Mouse (Mus musculus) erythroid progenitor cell, adult 5-6 weeks (primary cell): ENCODE data around the gene Ptpn6. TPM values are rescaled to one million over a fixed set of nuclear protein-coding genes. Genes with fewer than 3 reads are reported as not detected.
A peak's percentile ranks its signal among the peaks of the same experiment; 100 is the strongest.

Source experiments
- ATAC-seq: replicated peaks from 2 replicates; pipeline ENCODE4 v1.8.0; 2016; ENCODE audit warnings: moderate number of reproducible peaks, mild to moderate bottlenecking, moderate TSS enrichment, inconsistent platforms; ENCODE audit not compliant: poor library complexity, low FRiP score, severe bottlenecking
- total RNA-seq, 2 experiments: library from RNA; stranded (forward) in 1 of 2; stranded (reverse) in 1 of 2; fragments of 150-400 nt in 1 of 2; fragments of 186-747, 209-891 nt in 1 of 2; gene quantifications; 2 replicates each; pipeline versions ENCODE4 v1.2.3 to v1.2.4; 2015 to 2017; ENCODE audit warnings: low replicate concordance in 2 of 2

Ptpn6 gene
- total RNA-seq, 2 experiments from 2014 or later = 91.8 TPM

DNA sequence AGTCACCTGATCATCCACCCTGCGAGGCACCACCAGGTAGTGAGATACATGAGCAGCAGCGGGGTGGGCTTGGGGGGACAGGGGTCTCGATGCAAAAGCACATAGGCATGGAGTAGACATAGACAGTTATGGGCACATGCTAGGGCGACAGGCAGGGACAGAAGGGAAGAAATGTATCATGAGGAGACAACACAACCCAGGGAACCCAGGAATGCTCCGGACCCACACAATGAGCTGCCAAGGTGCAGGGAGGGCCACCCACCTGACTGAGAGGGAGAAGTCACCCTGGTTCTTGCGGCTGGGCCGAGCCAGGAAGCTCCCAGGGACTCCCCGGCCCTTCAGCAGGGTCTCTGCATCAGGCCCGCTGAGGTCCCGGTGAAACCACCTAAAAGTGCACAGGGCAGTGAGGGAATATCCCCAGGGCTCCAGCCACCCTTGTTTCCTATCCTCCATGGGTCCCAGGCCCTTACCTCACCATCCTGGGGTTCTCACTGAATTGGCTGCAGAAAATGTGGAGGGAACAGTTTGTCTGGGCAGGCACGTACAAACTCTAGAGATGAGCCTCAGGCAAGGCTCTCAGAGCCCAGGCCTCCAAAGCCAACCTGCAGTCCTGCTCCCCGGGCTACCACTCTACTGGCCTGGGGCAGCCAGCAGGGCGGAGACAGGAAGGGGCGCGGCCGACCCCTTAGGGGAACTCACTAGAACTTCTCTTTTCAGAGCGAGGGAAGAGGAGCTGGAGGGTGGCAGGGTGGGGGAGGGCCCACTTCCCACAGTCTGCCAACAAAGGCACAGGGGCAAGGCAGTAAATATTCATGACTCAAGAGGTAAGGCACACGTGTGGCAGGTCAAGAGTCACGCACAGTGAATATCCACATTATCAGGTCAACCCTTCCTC lies 5.8 kb downstream of the Ptpn6 start:
- peak; percentile 59 for ATAC-seq

DNA sequence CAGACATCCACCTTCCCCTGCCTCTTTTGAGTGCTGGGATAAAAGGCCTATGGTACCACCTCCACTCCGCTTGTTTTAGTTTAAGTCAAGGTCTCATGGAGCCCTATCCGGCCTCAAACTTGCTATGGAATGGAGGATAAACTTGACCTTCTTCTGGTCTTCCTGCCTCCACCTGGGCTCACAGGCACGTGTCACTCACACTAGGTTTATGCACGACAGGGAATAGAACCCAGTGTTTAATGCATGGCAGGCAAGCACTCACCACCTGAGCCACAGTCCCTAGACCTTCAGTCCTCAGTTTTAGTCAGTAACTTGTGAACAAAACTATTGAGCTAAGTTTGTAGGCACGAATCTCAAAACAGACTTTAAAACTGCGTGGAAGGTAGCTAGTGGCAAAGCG lies 7.5 kb downstream of the Ptpn6 start:
- no peak for ATAC-seq

DNA sequence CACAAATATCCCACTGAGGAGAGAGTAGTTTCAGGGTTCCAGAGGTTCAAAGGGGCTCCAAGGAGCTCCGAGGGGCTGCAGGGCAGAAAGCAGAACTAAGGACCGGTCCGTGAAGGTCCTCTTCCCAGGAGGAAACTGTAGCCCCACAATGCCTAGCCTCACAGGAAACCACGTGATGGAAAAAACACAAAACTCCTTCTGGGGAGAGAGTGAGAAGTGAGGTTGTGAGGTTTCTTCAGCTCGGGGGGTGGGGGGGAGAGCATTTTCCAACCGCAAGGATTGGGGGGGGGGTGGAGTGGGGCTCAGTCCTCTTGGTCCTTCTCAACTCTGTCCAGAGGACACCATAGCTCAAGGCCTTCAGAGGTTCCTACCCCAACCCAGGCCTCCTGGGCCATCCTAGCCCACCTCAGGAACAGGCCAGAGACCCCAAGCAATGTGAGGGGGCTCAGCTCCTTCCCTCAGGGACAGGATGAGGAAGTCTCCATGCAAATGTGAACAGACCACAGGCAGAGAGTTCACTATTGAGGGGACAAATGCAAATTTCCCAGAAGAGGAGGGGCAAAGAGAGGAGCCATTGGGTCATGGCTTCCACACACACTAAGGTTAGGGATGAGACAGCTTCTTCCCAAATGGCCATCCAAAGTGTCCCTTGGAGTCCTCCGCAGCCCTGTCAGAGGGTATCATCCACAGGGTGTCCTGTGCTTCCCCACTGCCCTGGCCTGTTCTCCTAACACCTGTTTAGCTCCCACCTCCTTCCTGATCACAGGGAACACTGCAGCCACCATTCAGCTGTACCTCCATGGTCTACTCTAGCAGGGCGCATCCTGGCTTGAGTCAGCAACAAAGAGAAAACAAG lies 8.4 kb downstream of the Ptpn6 start:
- ATAC-seq = no peak

DNA sequence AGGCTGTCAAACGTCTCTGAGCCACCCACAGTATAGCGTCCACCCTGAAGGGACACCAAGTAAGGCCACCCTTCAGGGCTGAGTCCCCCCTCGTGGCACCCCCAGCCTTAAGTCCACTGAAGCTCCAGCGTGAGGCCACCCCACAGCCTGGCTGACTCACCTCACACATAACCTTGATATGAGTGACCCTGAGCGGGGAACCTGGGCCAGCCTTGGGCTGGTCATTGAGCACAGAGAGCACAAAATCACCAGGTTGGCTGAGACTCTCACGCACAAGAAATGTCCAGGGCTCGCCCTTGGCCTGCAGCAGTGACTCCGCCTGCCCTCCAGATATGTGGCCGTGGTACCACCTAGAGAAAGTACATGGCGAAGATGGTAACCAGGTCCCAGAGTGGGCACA lies 9.9 kb downstream of the Ptpn6 start:
- no peak for ATAC-seq

DNA sequence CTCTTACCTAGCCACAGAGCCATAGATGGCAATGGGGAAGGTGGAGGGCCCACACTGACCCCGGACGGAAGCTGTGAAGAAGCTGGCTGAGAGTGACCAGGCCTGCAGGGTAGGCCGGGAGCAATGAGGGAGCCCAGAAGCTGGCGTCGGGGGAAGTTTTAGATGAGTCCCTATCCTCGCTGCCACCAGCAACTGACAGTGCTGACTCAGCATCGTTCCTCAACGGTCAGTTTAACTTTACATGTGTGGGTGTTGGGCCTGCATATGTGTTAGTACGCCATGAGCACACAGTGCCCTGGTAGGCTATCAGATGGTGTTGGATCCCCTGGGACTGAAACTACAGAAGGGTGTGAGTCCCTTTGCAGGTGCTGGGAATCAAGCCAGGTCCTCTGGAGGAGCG lies 14.0 kb downstream of the Ptpn6 start:
- no peak for ATAC-seq

DNA sequence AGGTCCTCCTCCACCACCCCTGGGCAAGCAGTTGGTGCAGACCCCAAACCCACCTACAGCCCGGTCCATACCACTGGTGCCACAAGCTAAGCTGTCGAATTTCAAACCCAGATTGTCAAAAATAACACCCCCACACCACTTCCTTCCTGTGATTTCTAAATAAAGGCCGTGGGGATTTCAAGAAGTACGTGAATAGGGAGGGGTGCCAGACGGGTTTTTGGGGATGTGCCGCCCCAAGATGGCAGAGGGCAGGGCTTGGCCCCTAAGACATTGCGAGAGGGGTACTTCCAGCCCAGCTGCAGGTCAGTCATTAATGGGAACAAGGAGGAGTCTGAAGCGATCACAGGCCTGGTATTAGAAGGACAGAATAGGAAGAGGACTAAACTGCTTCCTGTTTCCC lies 15.0 kb downstream of the Ptpn6 start:
- ATAC-seq = no peak

DNA sequence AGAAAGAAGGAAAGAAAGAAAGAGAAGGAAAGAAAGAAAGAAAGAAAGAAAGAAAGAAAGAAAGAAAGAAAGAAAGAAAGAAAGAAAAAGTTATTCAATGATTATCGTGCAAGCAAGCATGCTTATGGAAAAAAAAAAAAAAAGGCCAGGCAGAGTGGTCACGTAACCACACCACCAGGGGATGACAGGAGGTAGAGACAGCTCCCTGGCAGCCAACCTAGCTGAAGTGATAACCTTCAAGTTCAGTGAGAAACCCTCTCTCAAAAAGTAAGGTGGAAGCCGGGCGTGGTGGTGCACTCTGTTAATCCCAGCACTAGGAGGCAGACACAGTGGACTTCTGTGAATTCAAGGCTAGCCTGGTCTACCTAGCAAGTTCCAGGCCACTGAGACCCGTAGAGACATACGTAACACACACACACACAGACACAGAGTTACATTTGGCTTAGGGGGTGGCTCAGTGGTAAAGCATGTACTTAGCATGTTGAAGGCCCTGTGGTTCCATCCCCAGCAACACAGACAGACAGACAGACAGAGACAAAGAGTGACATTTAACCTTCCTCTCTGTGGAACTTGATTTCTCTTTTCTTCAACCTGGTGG lies 15.5 kb downstream of the Ptpn6 start:
- ATAC-seq = no peak

DNA sequence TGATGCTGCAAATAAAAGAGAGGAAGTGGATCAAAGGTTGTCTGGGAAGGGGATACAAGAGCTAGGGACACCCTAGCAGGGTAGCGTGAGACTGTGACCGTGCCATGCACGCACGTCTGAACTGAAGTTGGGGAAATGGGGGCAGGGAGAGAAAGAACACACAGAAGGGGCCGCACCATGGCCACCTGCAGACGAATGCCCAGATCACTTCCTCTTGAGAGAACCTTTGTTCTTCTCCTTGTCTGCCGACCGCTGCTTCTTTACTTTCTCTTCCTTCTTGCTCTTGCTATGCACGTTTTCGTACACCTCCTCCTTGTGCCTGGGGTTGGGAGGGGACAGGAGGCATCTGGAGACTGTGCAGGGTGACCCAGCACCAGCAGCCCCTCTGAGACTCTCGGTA lies 17.6 kb downstream of the Ptpn6 start:
- no peak for ATAC-seq

DNA sequence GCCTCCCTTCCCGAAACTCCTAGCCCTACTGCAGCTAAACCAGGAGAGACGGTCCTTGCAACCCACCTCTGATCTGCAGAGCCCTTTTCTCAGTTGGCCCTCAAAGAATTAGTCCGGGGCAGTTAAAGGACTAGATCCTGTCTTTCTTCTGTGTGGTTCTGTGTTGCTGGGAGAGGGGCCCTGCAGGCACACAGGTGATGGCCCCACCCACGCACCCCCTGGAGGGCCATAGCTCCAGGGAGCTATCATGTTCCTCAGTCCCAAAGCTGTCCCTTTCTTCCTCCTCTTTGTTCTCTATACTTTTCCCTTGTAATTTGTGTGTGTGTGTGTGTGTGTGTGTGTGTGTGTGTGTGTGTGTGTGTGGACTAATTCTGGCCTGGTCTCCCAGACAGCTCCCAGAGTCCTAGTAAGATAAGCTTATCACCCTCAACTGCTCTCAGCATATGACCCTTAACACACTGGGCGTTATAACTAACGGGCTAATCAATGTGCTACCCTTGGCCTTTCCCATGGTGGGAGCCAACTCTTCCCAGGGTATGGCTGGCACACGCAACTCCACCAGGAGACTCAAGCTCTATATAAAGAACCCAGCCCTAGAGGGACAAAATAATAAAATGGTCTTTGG lies 19.0 kb downstream of the Ptpn6 start:
- ATAC-seq = peak; percentile 76

DNA sequence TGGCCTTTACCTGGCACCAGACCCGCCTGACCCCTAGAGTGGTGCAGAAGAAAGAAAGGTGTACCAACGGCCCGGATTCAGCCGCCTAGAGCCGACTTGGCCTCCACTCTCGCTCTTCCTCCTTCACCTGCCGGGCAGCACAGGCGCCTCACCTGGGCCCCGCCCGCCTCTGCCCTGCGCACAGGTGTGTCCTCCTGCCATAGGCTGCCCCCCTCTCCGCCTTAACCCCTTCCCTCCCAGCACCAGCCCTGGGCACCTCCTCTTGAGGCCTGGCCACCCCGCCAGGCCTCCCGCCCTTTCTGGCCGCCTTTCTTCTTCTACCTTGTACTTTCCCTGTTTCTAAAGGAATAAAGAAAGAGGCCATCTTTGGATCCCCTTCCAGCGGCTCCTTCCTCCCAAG lies 19.8 kb downstream of the Ptpn6 start:
- no peak for ATAC-seq

DNA sequence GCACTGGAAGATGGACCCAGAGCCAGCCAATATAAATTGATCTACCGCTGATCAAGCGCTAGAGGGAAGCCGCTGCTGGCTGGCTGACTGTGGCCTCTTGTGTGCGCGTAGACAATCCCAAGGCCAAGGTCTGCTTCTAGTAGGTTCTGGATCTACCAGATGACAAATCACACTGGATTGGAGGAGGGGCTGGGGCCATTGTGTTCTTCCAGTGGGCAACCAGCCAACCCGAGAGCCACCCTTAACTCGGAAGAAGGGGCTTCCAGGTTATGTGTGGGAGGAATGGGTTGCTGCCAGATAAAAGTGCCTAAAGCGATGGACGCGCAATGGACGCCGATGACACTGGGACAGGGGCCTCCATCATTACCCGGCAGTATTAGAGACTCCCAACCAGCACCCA lies 20.5 kb downstream of the Ptpn6 start:
- ATAC-seq = no peak

DNA sequence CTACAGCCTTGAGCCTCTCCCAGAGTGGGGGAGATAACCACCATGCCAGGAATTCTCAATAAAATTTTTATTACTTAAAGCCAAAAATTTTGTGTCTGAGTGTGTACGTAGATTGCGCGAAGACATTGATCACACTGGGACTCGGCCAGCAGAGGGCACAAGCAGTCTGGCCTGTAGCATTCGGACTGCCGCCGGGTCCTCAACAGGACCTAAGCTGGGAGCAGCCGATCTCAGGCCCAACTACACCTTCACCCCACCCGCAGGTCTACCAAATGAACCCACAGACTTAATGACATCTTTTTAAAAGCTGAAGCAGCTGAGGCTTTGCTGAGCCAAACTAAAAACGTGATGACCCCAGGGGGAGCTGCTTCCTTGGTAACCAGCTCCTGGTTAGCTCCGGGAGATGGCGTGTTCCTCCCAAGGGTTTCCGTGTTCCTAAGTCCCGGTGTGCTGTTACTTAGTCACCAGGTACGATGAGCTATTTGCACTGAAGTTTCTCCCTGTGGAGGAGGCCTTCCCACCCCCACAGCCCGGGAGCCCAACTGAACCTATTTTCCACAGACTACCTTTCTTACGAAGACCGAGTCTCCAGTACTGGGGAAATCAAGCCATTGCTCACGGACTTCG lies 21.5 kb downstream of the Ptpn6 start:
- no peak for ATAC-seq

DNA sequence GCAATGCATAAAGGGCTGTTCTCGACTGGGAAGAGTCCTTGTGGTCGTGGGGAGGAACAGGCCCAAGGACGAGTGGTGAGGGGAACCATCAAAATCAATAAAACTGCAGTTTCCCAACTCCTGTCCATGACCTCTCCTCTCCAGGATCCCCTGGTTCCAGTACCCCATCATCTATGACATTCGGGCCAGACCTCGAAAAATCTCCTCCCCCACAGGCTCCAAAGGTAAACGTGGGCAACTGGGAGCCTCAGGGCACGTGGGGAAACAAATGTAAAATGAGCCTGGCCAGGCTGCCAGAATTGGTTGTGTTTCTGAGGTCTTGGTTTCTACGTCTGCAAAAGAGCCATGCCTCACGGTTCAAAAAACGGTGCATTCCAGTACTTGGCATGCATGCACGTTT lies 25.6 kb downstream of the Ptpn6 start:
- ATAC-seq = no peak

DNA sequence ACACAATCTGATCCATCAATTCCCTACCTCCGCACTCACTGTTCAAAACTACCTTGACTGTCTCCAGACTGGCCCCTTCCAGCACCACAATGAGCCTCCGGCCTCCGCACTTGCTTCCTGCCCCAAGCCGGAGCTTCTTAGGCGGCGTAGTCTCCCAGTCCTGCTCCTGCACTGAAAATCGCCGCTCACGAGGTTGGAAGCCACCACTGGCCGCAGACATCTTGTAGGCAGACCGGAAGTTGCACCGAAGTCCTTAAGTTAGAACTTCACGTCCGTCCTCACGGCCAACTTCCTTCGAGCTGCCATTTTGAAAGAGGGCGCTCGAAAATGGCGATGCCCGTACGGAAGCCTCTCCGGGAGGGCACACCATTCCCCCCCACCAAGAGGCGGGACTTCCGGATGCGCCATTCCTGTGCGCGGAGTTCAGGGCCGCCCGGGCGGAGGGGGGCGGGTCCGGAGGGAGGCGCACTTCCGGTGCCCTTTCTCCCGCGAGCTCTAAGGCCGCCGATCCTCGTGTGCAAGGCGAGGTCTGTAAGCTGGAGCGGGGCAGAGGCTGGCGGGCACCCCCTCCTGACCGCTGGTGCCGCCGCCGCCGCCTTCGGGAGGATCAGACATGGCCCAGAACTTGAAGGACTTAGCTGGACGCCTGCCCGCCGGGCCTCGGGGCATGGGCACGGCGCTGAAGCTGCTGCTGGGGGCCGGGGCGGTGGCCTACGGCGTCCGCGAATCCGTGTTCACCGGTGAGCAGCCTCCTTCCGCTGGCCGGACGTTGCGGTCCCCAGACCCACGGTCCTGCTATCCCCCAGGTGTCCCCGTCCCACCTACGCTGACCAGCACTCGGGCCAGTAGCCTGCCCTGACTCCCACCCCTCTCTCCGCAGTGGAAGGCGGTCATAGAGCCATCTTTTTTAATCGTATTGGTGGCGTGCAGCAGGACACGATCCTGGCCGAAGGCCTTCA lies 26.4 kb downstream of the Ptpn6 start, which contains the start of the genes Emg1 and Phb2:
TSS of gene Emg1 (minus strand) at position 355 of the 959 bp plus-strand sequence.
TSS of gene Phb2 (plus strand) at position 513 of the 959 bp plus-strand sequence.
- ATAC-seq = peak; percentile 92

DNA sequence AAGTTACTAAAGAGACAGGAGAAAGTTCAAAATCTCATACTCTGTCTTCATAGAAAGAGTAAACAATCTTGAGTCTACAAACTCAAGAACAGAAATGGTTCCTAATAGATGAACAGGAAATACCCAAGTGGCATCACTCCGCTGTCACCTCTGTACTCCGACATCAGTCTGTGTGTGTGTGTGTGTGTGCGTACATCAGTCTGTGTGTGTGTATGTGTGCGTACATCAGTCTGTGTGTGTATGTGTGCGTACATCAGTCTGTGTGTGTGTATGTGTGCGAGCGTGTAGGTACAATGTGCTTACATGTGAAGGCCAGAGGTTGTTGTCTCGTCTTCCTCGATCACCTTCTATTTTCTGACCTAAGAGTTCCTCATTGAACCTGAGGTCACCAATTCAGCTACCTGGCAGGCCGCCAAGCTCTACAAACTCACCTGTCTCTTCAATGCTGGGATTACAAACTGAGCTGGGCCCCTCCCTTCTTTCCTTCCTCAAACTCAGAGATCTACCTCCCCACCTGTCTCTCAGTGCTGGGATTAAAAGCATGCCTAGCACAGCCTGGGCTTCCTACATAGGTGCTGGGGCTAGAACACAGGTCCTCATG lies 30.1 kb downstream of the Ptpn6 start:
- no peak for ATAC-seq

DNA sequence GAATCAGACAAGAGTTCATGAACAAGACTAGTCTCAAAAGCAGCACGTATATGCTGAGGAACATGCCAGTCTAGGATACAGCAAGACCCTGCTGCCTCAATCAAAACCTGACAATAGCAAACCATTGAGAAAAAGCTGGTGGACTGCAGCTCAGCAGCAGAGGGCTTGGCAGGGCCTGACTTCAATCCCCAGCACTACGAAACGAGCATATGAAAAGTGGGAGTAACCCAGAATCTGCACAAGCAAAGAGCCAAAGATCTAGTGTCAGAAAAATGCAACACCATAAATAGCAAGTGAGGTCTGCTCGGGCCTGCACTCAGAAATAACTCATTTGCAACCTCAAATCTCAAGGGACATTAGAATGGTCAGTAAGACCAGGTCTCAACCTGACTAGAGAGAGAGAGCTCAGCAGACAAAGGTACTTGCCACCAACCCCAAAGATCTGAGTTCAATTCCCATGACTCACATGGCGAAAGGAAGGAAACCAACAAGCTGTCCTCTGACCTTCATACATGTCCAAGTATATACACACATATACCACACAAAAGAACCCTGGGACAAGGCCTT lies 32.4 kb downstream of the Ptpn6 start:
- no peak for ATAC-seq

DNA sequence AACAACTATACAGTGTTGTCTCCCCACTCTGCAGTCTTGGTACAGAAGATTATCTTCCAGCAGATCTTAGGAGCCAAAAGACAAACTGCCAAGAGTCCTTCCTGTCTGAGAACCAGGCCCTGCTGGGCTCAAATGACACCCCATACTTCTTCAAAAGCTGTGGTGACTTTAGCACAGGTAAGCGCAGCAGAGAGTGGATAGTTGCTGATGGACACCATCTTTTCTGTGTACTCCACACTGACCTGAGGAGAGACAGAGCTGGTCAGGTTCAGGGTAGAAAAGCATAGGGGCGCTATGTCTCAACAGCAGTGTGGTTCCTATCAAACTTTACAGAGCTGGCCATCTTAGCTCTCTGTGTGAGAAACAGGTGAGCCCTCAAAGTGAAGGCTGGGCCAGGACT lies 34.1 kb downstream of the Ptpn6 start:
- ATAC-seq = no peak

DNA sequence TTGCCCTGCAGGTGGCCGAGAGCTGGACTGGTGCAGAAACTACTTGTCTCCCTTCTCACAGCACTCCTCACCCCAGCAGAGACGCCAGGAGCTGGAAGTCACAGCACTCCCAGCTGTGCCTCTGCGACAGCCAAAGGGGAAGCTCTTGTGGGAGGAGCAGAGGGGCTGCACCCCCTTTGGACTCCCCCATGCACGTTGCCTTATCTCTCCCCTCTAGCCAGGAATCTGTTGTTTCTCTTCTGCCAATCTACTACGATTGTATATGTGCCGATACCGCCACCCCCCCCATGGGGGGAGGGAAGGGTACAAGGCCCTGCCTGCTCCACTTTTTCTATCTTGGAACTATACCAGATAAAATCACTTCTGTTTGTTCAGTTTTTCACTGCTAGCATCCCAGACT lies 34.7 kb downstream of the Ptpn6 start:
- no peak for ATAC-seq
